In the genomic region with DNA sequence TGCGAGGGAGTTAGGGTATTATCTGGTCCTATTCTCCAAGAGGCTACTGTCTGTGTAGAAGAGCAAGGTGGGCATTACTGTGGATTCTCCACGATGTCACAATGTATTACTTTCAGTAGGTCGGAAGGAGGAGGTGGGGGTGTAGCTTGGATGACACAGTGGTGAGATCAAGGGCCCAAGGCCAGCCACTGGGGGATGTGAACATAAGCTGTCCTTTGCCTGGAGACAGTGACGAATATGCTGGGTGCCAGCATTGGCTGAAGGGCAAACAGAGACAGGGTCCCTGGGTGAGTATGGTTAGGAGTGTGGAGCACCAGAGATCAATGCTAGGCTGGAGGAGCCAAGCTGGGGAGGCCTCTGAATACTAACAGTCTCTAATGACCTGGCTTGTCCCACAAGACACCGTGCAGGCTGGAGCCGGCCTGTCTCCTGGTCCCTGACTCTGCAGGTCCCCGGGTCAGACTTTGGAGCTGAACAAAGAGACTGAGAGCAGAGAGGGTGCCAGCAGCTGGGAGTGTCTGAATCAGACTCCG, we compare ENCODE assay signal across 27 mouse cellular contexts. TPM values are rescaled to one million over a fixed set of nuclear protein-coding genes. Genes with fewer than 3 reads are reported as not detected.
DNase-seq lines count a peak whose midpoint lies in the region; ATAC-seq and TF ChIP-seq lines count a peak whose summit lies in the region.
"Had no signal": no experiment of that assay in that cellular context is flagged by ENCODE, and none has a peak within 500 bp of the region (broad histone marks: within the 10 kb centered on the region; RNA-seq: fewer than 3 reads in every experiment).

No protein-coding gene starts in this region.

- H3K27me3 ChIP-seq in hindbrain, embryonic 10.5 days (ENCODE audit: insufficient read depth, poor library complexity, severe bottlenecking), result peaks cover 34% of the 10 kb centered on the region
- H3K27me3 ChIP-seq in hindbrain, embryonic 12.5 days, result peaks cover 15% of the 10 kb centered on the region; the same call in 1 of the 2 replicates
- H3K27me3 ChIP-seq in testis, adult 2 months (ENCODE audit: control insufficient read depth, insufficient read depth, low read length), result no peaks in the 10 kb centered on the region
- H3K27me3 ChIP-seq: hindbrain, embryonic 15.5 days had no signal

- no peak overlapping the region for H3K4me2 ChIP-seq in hindbrain, embryonic 12.5 days (replicated peaks)
- H3K4me2 ChIP-seq: embryonic facial prominence, embryonic 12.5 days; forebrain, embryonic 12.5 days; heart, embryonic 11.5 days; heart, embryonic 15.5 days; hindbrain, embryonic 15.5 days had no signal

- peak overlapping the region; percentile 41; the same call in 1 of the 2 replicates for H3K27ac ChIP-seq in hindbrain, embryonic 10.5 days
- H3K27ac ChIP-seq in hindbrain, embryonic 12.5 days, result no peak overlapping the region
- H3K27ac ChIP-seq in testis, adult 2 months (ENCODE audit: control insufficient read depth, insufficient read depth, low read depth, low read length), result no peak overlapping the region
- H3K27ac ChIP-seq: embryonic facial prominence, embryonic 12.5 days; heart, adult 2 months; heart, embryonic 15.5 days; hindbrain, embryonic 15.5 days had no signal

- TF ChIP-seq CTCF in testis, adult 2 months (IDR thresholded peaks at IDR 0.05; ENCODE audit: control insufficient read depth, insufficient read depth, insufficient replicate concordance, low read depth, low read length), result no peak

- ATAC-seq in hindbrain, embryonic 12.5 days (ENCODE audit: low FRiP score), result no peak
- no peak for ATAC-seq in inflammation-experienced regulatory T-cells, adult 6 months
- ATAC-seq: forebrain, embryonic 16.5 days had no signal

- H3K9ac ChIP-seq in hindbrain, embryonic 12.5 days, result no peak overlapping the region
- H3K9ac ChIP-seq: embryonic facial prominence, embryonic 12.5 days; forebrain, embryonic 12.5 days; heart, embryonic 15.5 days; hindbrain, embryonic 15.5 days had no signal

- 70% methylated on average over 8 of the region's 8 CpGs for WGBS in hindbrain, embryonic 10.5 days
- 67% methylated on average over 8 of the region's 8 CpGs for WGBS in hindbrain, embryonic 12.5 days

- H3K36me3 ChIP-seq in hindbrain, embryonic 10.5 days, result no peaks in the 10 kb centered on the region
- H3K36me3 ChIP-seq in hindbrain, embryonic 12.5 days, result no peaks in the 10 kb centered on the region
- no peaks in the 10 kb centered on the region for H3K36me3 ChIP-seq in testis, adult 2 months (ENCODE audit: control insufficient read depth, insufficient read depth, low read length)
- H3K36me3 ChIP-seq: embryonic facial prominence, embryonic 12.5 days; forebrain, embryonic 12.5 days; heart, embryonic 15.5 days; hindbrain, embryonic 15.5 days had no signal

- H3K9me3 ChIP-seq in hindbrain, embryonic 10.5 days, result no peaks in the 10 kb centered on the region
- no peaks in the 10 kb centered on the region for H3K9me3 ChIP-seq in hindbrain, embryonic 12.5 days (replicated peaks)
- H3K9me3 ChIP-seq: embryonic facial prominence, embryonic 12.5 days; forebrain, embryonic 12.5 days; heart, embryonic 15.5 days; hindbrain, embryonic 15.5 days had no signal

- TF ChIP-seq POLR2A in testis, adult 2 months (IDR thresholded peaks at IDR 0.05; ENCODE audit: control insufficient read depth, low read depth, low read length), result no peak

- H3K4me3 ChIP-seq in hindbrain, embryonic 10.5 days, result no peak overlapping the region
- no peak overlapping the region for H3K4me3 ChIP-seq in hindbrain, embryonic 12.5 days
- H3K4me3 ChIP-seq in testis, adult 2 months (ENCODE audit: control insufficient read depth, low read depth, low read length), result peak overlapping the region; percentile 79
- H3K4me3 ChIP-seq: embryonic facial prominence, embryonic 12.5 days; forebrain, embryonic 12.5 days; heart, adult 2 months; heart, embryonic 15.5 days; hindbrain, embryonic 15.5 days had no signal

- DNase-seq in hindbrain, embryonic 10.5 days (ENCODE audit: low spot score), result no peak
- no peak for DNase-seq in testis, postnatal 10 days (ENCODE audit: low spot score)
- peak; percentile 82 to 84 for DNase-seq in adrenal gland, postnatal 36 days
- no peak for DNase-seq in cerebellum, adult 9-10 months
- no peak for DNase-seq in frontal cortex, postnatal 10 days (ENCODE audit: low spot score in 2 of 2)
- DNase-seq: B cell, adult 2 months; cerebellum, adult 2 months; cerebellum, postnatal 14 days; gastrocnemius, postnatal 14 days; heart, adult 2 months; heart, postnatal 14 days had no signal

- H3K4me1 ChIP-seq in hindbrain, embryonic 10.5 days (replicated peaks), result peaks cover 38% of the 10 kb centered on the region
- peaks cover 13% of the 10 kb centered on the region for H3K4me1 ChIP-seq in hindbrain, embryonic 12.5 days
- H3K4me1 ChIP-seq in testis, adult 2 months (ENCODE audit: control insufficient read depth, insufficient read depth, low read length), result no peaks in the 10 kb centered on the region
- H3K4me1 ChIP-seq: heart, embryonic 15.5 days had no signal

RNA-seq across cellular contexts. Expression of a gene that starts 0.9 kb away (rescaled TPM):
- polyA plus RNA-seq in hindbrain, embryonic 10.5 days (2016; fragmentation: Nextera tagmentation; extraction: Ambion mirVana), result not detected in 2 replicates
- polyA plus RNA-seq in hindbrain, embryonic 12.5 days (2016; fragmentation: Nextera tagmentation; extraction: Ambion mirVana), result not detected in 2 replicates
- 26.9 and 28.7 TPM in 2 replicates for polyA plus RNA-seq in testis, adult 2 months (2012; rRNA removed)
- total RNA-seq in adrenal gland, postnatal 36 days (2021), result not detected
- polyA plus RNA-seq in inflammation-experienced regulatory T-cells, adult 6 months (2017; shearing (Covaris generic)), result not detected
- total RNA-seq: adrenal gland, adult 18-20 months; common myeloid progenitor, adult 5-6 weeks; gastrocnemius, adult 18-20 months; gastrocnemius, postnatal 14 days; heart, adult 2 months; heart, postnatal 14 days; hematopoietic stem cell, adult 5-6 weeks; MEL had no signal
- polyA plus RNA-seq: cerebellum, adult 2 months; embryonic facial prominence, embryonic 12.5 days; forebrain, embryonic 12.5 days; forebrain, embryonic 16.5 days; frontal cortex, adult 2 months; gonadal fat pad, adult 2 months; heart, adult 2 months; heart, embryonic 11.5 days; heart, embryonic 15.5 days; hindbrain, embryonic 15.5 days had no signal

RNA-seq across cellular contexts. Expression of a gene that starts 36.1 kb away (rescaled TPM):
- 7.2 and 8.1 TPM in 2 replicates for polyA plus RNA-seq in hindbrain, embryonic 10.5 days (2016; fragmentation: Nextera tagmentation; extraction: Ambion mirVana)
- 5.4 and 6.8 TPM in 2 replicates for polyA plus RNA-seq in hindbrain, embryonic 12.5 days (2016; fragmentation: Nextera tagmentation; extraction: Ambion mirVana)
- 0.54 and 0.99 TPM in 2 replicates for polyA plus RNA-seq in testis, adult 2 months (2012; rRNA removed)
- total RNA-seq in adrenal gland, postnatal 36 days (2021), result 1 to 10 TPM; 1.7 TPM
- polyA plus RNA-seq in inflammation-experienced regulatory T-cells, adult 6 months (2017; shearing (Covaris generic)), result 1 to 10 TPM; 1.9 to 2.7 (median 2.2) TPM
- total RNA-seq: MEL had no signal

RNA-seq across cellular contexts. Expression of a gene that starts 56.8 kb away (rescaled TPM):
- polyA plus RNA-seq in hindbrain, embryonic 10.5 days (2016; fragmentation: Nextera tagmentation; extraction: Ambion mirVana), result 101 and 102 TPM in 2 replicates
- 126 and 129 TPM in 2 replicates for polyA plus RNA-seq in hindbrain, embryonic 12.5 days (2016; fragmentation: Nextera tagmentation; extraction: Ambion mirVana)
- 37.0 and 40.3 TPM in 2 replicates for polyA plus RNA-seq in testis, adult 2 months (2012; rRNA removed)
- total RNA-seq in adrenal gland, postnatal 36 days (2021), result 10 to 100 TPM; 28.9 to 36.0 TPM
- polyA plus RNA-seq in inflammation-experienced regulatory T-cells, adult 6 months (2017; shearing (Covaris generic)), result 10 to 100 TPM; 15.3 to 40.6 (median 24.8) TPM

Comparison
In these comparisons a context has a peak if more than half of its experiments do, and no peak if none do; other contexts are left out.
1. DNase-seq: peak in adrenal gland, postnatal 36 days (2 of 2); none in hindbrain, embryonic 10.5 days (single experiment), testis, postnatal 10 days (single experiment), cerebellum, adult 9-10 months (single experiment) and frontal cortex, postnatal 10 days (0 of 2).
2. RNA of a gene that starts 0.9 kb away (polyA plus RNA-seq): 26.9 to 28.7 TPM in testis, adult 2 months; not detected in hindbrain, embryonic 10.5 days, not detected in hindbrain, embryonic 12.5 days and not detected in inflammation-experienced regulatory T-cells, adult 6 months; every median in the first group is over 10 times any median in the second.